Mouse (Mus musculus) left cerebral cortex, postnatal 14 days (tissue): ENCODE results near the gene Agap1. TPM values are rescaled to one million over a fixed set of nuclear protein-coding genes. Genes with fewer than 3 reads are reported as not detected.

Experiments
- DNase-seq, 2 experiments: peaks; one replicate each; pipeline ENCODE4 v3.0.0; 2021 to 2022; ENCODE audit warnings: low spot score in 2 of 2, mixed read lengths in 1 of 2
- intact Hi-C: fragments of 180-260 bp; cut with DNase I; formaldehyde crosslinking; loops from one replicate; pipeline ENCODE4 v1.15.1; 2025
- total RNA-seq, 2 experiments: library from RNA; stranded (reverse); gene quantifications; 2 replicates each; pipeline ENCODE4 v1.2.3; 2021

Agap1 gene
- total RNA-seq, 2 experiments from 2014 or later, result 246 to 257 TPM

GRCm38 (mm10) chr1:89895801-89896200 lies 441.2 kb downstream of the Agap1 start:
- intact Hi-C loops, result no loop called here
- no peak for DNase-seq

- no peak for DNase-seq
- intact Hi-C loops, result no loop called here
Measured at GRCm38 (mm10) chr1:89899036-89899435, 444.4 kb downstream of the Agap1 start.

- DNase-seq, result no peak
- intact Hi-C loops, result no loop called here
Measured at GRCm38 (mm10) chr1:89899761-89900445, 445.3 kb downstream of the Agap1 start.

GRCm38 (mm10) chr1:89901381-89901780 lies 446.8 kb downstream of the Agap1 start:
- DNase-seq, result no peak
- intact Hi-C loops, result no loop called here

- intact Hi-C loops, result no loop called here
Measured at GRCm38 (mm10) chr1:89902236-89902635, 447.6 kb downstream of the Agap1 start.

GRCm38 (mm10) chr1:89902641-89903040 lies 448.0 kb downstream of the Agap1 start:
- intact Hi-C loops, result no loop called here
- DNase-seq, result no peak

More at GRCm38 (mm10) chr1:89902236-89902635, 447.6 kb downstream of the Agap1 start:
- no peak for DNase-seq

GRCm38 (mm10) chr1:89909796-89910195 lies 455.2 kb downstream of the Agap1 start:
- intact Hi-C loops, result no loop called here
- no peak for DNase-seq

GRCm38 (mm10) chr1:89912392-89912791 lies 457.8 kb downstream of the Agap1 start:
- intact Hi-C loops, result no loop called here
- no peak for DNase-seq

GRCm38 (mm10) chr1:89913611-89914010 lies 459.0 kb downstream of the Agap1 start:
- no peak for DNase-seq
- intact Hi-C loops, result no loop called here

GRCm38 (mm10) chr1:89918111-89918510 lies 463.5 kb downstream of the Agap1 start:
- no peak for DNase-seq
- intact Hi-C loops, result no loop called here

GRCm38 (mm10) chr1:89919206-89919605 lies 464.6 kb downstream of the Agap1 start:
- no peak for DNase-seq
- intact Hi-C loops, result no loop called here

GRCm38 (mm10) chr1:89921806-89922205 lies 467.2 kb downstream of the Agap1 start:
- DNase-seq, result no peak
- intact Hi-C loops, result no loop called here

GRCm38 (mm10) chr1:89922282-89922681 lies 467.7 kb downstream of the Agap1 start:
- intact Hi-C loops, result no loop called here
- DNase-seq, result no peak

GRCm38 (mm10) chr1:89922883-89923641 lies 468.5 kb downstream of the Agap1 start:
- intact Hi-C loops, result no loop called here

GRCm38 (mm10) chr1:89923642-89924020 lies 469.0 kb downstream of the Agap1 start:
- intact Hi-C loops, result no loop called here
- DNase-seq, result no peak

More at GRCm38 (mm10) chr1:89922883-89923641, 468.5 kb downstream of the Agap1 start:
- no peak for DNase-seq

GRCm38 (mm10) chr1:89925501-89926190 lies 471.0 kb downstream of the Agap1 start:
- no peak for DNase-seq
- intact Hi-C loops, result no loop called here

- intact Hi-C loops, result no loop called here
- no peak for DNase-seq
Measured at GRCm38 (mm10) chr1:89926583-89927060, 472.0 kb downstream of the Agap1 start.

GRCm38 (mm10) chr1:89927061-89927661 lies 472.6 kb downstream of the Agap1 start:
- intact Hi-C loops, result no loop called here

GRCm38 (mm10) chr1:89928676-89929075 lies 474.1 kb downstream of the Agap1 start:
- intact Hi-C loops, result no loop called here
- no peak for DNase-seq

More at GRCm38 (mm10) chr1:89927061-89927661, 472.6 kb downstream of the Agap1 start:
- no peak for DNase-seq

- no peak for DNase-seq
- intact Hi-C loops, result no loop called here
Measured at GRCm38 (mm10) chr1:89929181-89929580, 474.6 kb downstream of the Agap1 start.
